Mouse (Mus musculus) left cerebral cortex, adult 18-20 months (tissue): Measurements from ENCODE around the gene Arhgef1. TPM values are rescaled to one million over a fixed set of nuclear protein-coding genes. Genes with fewer than 3 reads are reported as not detected.
A peak's percentile ranks its signal among the peaks of the same experiment; 100 is the strongest.

Experiments
- DNase-seq, 2 experiments: peaks; one replicate each; pipeline ENCODE4 v3.0.0; 2021 to 2022; ENCODE audit warnings: low spot score in 2 of 2, mixed read lengths in 1 of 2
- long read RNA-seq, 2 experiments: library from polyadenylated mRNA; stranded (forward); transcript quantifications; one replicate each; pipeline ENCODE4 v2.0.0; 2021
- total RNA-seq, 2 experiments: library from RNA; stranded (reverse); gene quantifications; 2 replicates each; pipeline ENCODE4 v1.2.3; 2021

Gene Arhgef1
- 10 to 100 TPM; 57.1 to 74.1 TPM for total RNA-seq
- long read RNA-seq, experiment 1, transcript Arhgef1-204 (30 exons, 3,508 nt): major isoform, 7 of 71 reads
- long read RNA-seq, experiment 1, partial matches to known transcripts: 21 of 71 reads
- long read RNA-seq, experiment 1, other reads (novel, unspliced or antisense): 40 of 71 reads
- long read RNA-seq, experiment 2, transcript Arhgef1-201 (29 exons, 3,212 nt): major isoform, 6 of 48 reads
- long read RNA-seq, experiment 2, partial matches to known transcripts: 14 of 48 reads
- long read RNA-seq, experiment 2, other reads (novel, unspliced or antisense): 27 of 48 reads

- peak; percentile 25 to 36 for DNase-seq
These were observed at the start of gene Arhgef1 for GRCm38 (mm10) chr7:24902630-24903443. Arhgef1 (plus strand) TSS chr7:24902912.

GRCm38 (mm10) chr7:24853233-24853563 is 49.5 kb upstream of the Arhgef1 start:
- DNase-seq: no peak

- no peak for DNase-seq
These were observed 49.0 kb upstream of the Arhgef1 start for GRCm38 (mm10) chr7:24853695-24854094.

- DNase-seq: no peak
These were observed 46.1 kb upstream of the Arhgef1 start for GRCm38 (mm10) chr7:24856460-24857120.

- no peak for DNase-seq
These were observed 43.5 kb upstream of the Arhgef1 start for GRCm38 (mm10) chr7:24859234-24859633.

- no peak for DNase-seq
These were observed 40.8 kb upstream of the Arhgef1 start, which contains the start of gene Gm9844 for GRCm38 (mm10) chr7:24861913-24862312. Gm9844 (plus strand) TSS chr7:24862213.

- no peak for DNase-seq
These were observed 39.9 kb upstream of the Arhgef1 start for GRCm38 (mm10) chr7:24862853-24863252.

GRCm38 (mm10) chr7:24864156-24864555 is 38.6 kb upstream of the Arhgef1 start:
- DNase-seq: no peak

- DNase-seq: no peak
These were observed 33.6 kb upstream of the Arhgef1 start for GRCm38 (mm10) chr7:24869080-24869479.

GRCm38 (mm10) chr7:24869532-24870165 is 33.1 kb upstream of the Arhgef1 start, which contains the start of the genes Lypd4 and Dmrtc2:
Lypd4 (minus strand) TSS chr7:24869941.
Dmrtc2 (plus strand) TSS chr7:24870057.
- no peak for DNase-seq

- DNase-seq: no peak
These were observed 25.1 kb upstream of the Arhgef1 start for GRCm38 (mm10) chr7:24877588-24877987.

- DNase-seq: no peak
These were observed 23.1 kb upstream of the Arhgef1 start for GRCm38 (mm10) chr7:24879620-24880019.

GRCm38 (mm10) chr7:24882416-24883199 is 20.1 kb upstream of the Arhgef1 start:
- DNase-seq: no peak

- peak; percentile 96 to 98 for DNase-seq
These were observed 18.6 kb upstream of the Arhgef1 start, which contains the start of gene Rps19 for GRCm38 (mm10) chr7:24883896-24884692. Rps19 (plus strand) TSS chr7:24884371.

- no peak for DNase-seq
These were observed 17.9 kb upstream of the Arhgef1 start for GRCm38 (mm10) chr7:24884693-24885291.

GRCm38 (mm10) chr7:24885468-24886307 is 17.0 kb upstream of the Arhgef1 start:
- DNase-seq: no peak

GRCm38 (mm10) chr7:24886308-24886633 is 16.4 kb upstream of the Arhgef1 start:
- no peak for DNase-seq

GRCm38 (mm10) chr7:24887096-24887495 is 15.6 kb upstream of the Arhgef1 start:
- no peak for DNase-seq
